Mouse (Mus musculus) thymus, adult 2 months (tissue): ENCODE results near the gene Heg1. TPM values are rescaled to one million over a fixed set of nuclear protein-coding genes. Genes with fewer than 3 reads are reported as not detected.

ENCODE experiments used
- DNase-seq: peaks from one replicate; pipeline ENCODE4 v3.0.0; 2021
- H3K27ac ChIP-seq: fragments of 200-500 bp; 2 replicates; pipeline ENCODE4 v1.5.1; 2012; ENCODE audit warnings: low read length, control low read depth; ENCODE audit not compliant: control insufficient read depth, insufficient read depth
- H3K27me3 ChIP-seq: fragments of 200-500 bp; 2 replicates; pipeline ENCODE4 v1.6.1; 2012; ENCODE audit warnings: mild to moderate bottlenecking, low read length, moderate library complexity, mixed read lengths; ENCODE audit not compliant: control insufficient read depth, insufficient read depth
- H3K36me3 ChIP-seq: fragments of 200-500 bp; 2 replicates; pipeline ENCODE4 v1.6.1; 2012; ENCODE audit warnings: mild to moderate bottlenecking, low read length, moderate library complexity; ENCODE audit not compliant: control insufficient read depth, insufficient read depth
- H3K4me1 ChIP-seq: fragments of 200-500 bp; replicated peaks from 2 replicates; pipeline ENCODE4 v1.6.1; 2012; ENCODE audit warnings: low read length; ENCODE audit not compliant: control insufficient read depth, insufficient read depth
- H3K4me3 ChIP-seq: fragments of 200-500 bp; 2 replicates; pipeline ENCODE4 v1.5.1; 2012; ENCODE audit warnings: mild to moderate bottlenecking, low read length, control low read depth, moderate library complexity; ENCODE audit not compliant: control insufficient read depth, insufficient read depth
- CTCF ChIP-seq: fragments of 200-500 bp; IDR thresholded peaks from 2 replicates; pipeline ENCODE4 v1.5.1; 2012; ENCODE audit warnings: mild to moderate bottlenecking, control low read depth, low read length, moderate library complexity, borderline replicate concordance; ENCODE audit not compliant: control insufficient read depth, poor library complexity, insufficient read depth; ENCODE audit errors: extremely low read depth
- POLR2A ChIP-seq: fragments of 200-500 bp; IDR thresholded peaks from 2 replicates; pipeline ENCODE4 v1.6.1; 2012; ENCODE audit warnings: mild to moderate bottlenecking, low read length, control low read depth, moderate library complexity; ENCODE audit not compliant: control insufficient read depth, poor library complexity, insufficient read depth; ENCODE audit errors: extremely low read depth
- WGBS: fragments of 180-500 bp; shearing (Covaris S2); methylation state at CpG from one replicate; pipeline ENCODE4 v1.1.7; 2018; 5-methylcytosine and 5-hydroxymethylcytosine counted together
- polyA plus RNA-seq: library from polyadenylated mRNA; depleted of rRNA; stranded (reverse); fragments of >200 nt; gene quantifications from 2 replicates; pipeline ENCODE4 v1.2.3, GENCODE M21; 2012

Heg1 gene
- polyA plus RNA-seq, 1 experiment: 39.1 TPM

GRCm38 (mm10) chr16:33681661-33682060 is 2.5 kb upstream of the Heg1 start:
- H3K4me1 ChIP-seq: peaks cover 18% of the 10 kb centered on the region
- no peaks in the 10 kb centered on the region for H3K36me3 ChIP-seq
- TF ChIP-seq POLR2A (no peak), CTCF (no peak)
- no peak overlapping the region for H3K27ac ChIP-seq
- DNase-seq: no peak
- H3K27me3 ChIP-seq: no peaks in the 10 kb centered on the region
- no peak overlapping the region for H3K4me3 ChIP-seq

DNA sequence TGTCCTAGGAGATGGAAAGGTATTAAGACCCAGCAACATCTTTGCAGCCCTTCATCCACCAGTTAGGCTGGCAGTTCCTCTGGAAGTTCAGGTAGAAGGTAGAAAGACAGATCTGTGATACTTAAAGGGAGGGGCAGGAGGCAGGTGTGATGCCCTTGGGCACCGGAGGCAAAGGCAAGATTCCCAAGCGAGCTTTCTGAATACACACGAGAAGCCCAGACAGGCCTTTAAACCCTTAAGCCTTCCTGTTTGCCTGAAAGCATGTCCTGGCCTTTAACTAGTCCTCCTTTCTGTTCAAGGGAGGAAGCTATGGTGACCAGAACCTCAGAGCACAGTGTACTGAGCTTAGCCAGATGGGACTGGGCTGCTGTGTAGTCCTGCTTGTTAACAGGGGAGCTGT is 1.5 kb upstream of the Heg1 start:
- 97% methylated on average over 3 of the region's 3 CpGs for WGBS
- H3K27ac ChIP-seq: no peak overlapping the region
- DNase-seq: no peak
- no peak overlapping the region for H3K4me3 ChIP-seq
- H3K27me3 ChIP-seq: no peaks in the 10 kb centered on the region
- TF ChIP-seq POLR2A (no peak), CTCF (no peak)
- peaks cover 28% of the 10 kb centered on the region for H3K4me1 ChIP-seq
- H3K36me3 ChIP-seq: no peaks in the 10 kb centered on the region

DNA sequence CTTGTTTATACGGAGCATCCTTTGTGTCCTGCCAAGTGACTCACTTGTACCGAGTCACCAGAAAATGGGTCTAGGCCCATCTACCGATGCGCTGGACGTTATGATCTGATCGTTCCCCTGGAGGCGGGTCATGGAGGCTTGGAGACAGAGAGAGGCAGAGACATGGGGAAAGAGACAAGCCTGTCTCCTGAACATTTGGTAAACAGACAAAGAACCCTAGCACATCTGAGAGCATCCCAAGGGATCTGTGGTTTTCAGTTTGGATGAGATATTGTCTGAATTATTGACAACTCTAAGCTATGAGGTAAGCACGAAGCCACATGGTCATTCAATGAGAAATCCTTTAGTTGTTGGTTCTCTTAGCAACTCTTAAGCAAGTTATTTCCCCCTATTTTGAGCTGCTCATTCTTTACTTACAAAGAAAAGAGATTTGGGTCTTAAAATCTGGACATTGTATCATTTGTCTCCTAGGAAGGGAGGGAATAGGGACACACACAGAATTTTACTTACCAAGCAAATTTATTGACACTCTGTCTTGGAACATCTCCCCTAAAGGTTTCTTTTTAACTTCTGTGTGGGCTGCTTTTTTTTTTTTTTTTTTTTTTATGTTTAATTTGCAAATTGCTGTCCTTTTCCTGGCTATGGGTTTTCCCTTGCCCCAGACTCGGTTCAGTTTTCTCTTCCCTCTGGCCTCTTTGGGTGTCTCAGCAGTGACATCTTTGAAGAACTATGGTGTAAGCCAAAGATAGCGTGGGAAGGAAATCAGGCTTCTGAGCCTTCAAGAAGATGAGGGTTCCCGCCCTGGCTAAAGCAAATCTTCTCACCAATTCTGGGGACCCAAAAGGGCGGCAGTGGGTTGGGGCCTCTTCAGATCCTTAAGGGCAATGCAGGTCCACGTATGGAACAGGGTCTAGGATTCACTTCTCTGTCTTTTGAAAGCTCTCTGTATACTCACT is 686 bp upstream of the Heg1 start:
- peaks cover 33% of the 10 kb centered on the region for H3K4me1 ChIP-seq
- TF ChIP-seq POLR2A (no peak), CTCF (no peak)
- DNase-seq: no peak
- H3K27me3 ChIP-seq: no peaks in the 10 kb centered on the region
- peak overlapping the region; percentile 73 for H3K4me3 ChIP-seq
- 61% methylated on average over 13 of the region's 13 CpGs for WGBS
- H3K36me3 ChIP-seq: no peaks in the 10 kb centered on the region
- H3K27ac ChIP-seq: peak overlapping the region; percentile 54

- Histone ChIP-seq H3K4me3 (peak overlapping the region; percentile 73), H3K4me1 (peaks cover 36% of the 10 kb centered on the region), H3K27ac (peak overlapping the region; percentile 40; the same call in 1 of the 2 replicates), H3K36me3 (no peaks in the 10 kb centered on the region), H3K27me3 (no peaks in the 10 kb centered on the region)
- WGBS: 2% methylated on average over 46 of the region's 46 CpGs
- peak; percentile 41 for DNase-seq
- TF ChIP-seq POLR2A (no peak), CTCF (0 out of 2 replicates have a peak, but pooled peaks have one; percentile 29)
Observed at GRCm38 (mm10) chr16:33684703-33685701, 832 bp downstream of the Heg1 start.

DNA sequence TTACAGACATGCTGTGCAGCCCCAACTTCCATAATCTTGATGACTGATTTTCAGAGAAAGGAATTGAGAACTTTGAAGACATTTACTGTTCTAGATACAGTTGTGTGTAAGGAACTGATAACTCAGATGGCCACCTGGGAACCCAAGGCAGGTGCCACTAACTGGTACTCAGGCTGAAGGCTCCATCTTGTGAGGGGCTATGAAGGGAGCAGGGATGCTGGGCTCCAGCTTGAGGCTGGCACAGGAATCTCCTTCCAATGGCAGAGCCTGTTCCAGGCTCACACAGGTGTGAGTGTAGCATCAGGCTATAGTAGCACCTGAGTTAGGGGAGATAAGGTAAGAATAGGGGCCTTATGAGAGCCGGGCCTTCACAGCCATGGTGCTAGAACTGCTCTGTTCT is 1.9 kb downstream of the Heg1 start:
- no peak overlapping the region; the same call in 1 of the 2 replicates for H3K4me3 ChIP-seq
- TF ChIP-seq CTCF (no peak), POLR2A (no peak)
- WGBS: 88% methylated on average over 1 of the region's 1 CpGs
- H3K4me1 ChIP-seq: peaks cover 42% of the 10 kb centered on the region
- no peak for DNase-seq
- H3K27ac ChIP-seq: no peak overlapping the region
- H3K36me3 ChIP-seq: no peaks in the 10 kb centered on the region
- no peaks in the 10 kb centered on the region for H3K27me3 ChIP-seq

DNA sequence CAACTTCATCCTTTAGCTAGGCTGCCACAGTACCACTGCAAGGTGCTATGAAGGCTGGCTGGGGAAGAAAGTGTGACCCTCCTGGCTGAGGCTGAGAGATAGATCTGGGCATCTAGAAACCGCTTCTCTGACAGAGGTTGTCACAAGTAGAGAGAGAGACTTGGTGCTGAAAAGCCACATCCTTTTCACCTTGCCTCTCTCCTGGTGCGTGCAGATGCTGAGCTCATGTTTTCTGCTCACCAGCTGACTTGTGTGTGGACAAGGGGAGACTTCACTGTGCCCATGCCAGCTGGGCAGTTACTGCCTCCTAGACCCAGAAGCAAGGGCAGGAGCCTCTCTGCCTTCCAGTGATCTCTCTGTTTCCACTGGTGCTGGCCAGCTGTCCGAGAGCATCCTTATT is 3.6 kb downstream of the Heg1 start:
- no peak for TF ChIP-seq POLR2A
- TF ChIP-seq CTCF: no peak
- Histone ChIP-seq H3K4me3 (no peak overlapping the region), H3K4me1 (peaks cover 52% of the 10 kb centered on the region), H3K27me3 (no peaks in the 10 kb centered on the region), H3K36me3 (no peaks in the 10 kb centered on the region), H3K27ac (peak overlapping the region; percentile 75)
- 7% methylated on average over 3 of the region's 3 CpGs for WGBS
- DNase-seq: peak; percentile 60
